ENCODE assay signal across 10 mouse cellular contexts in genomic region chr6:145361109-145361694, GRCm38 (mm10).
DNase-seq lines count a peak whose midpoint lies in the region; ATAC-seq and TF ChIP-seq lines count a peak whose summit lies in the region.
"Had no signal": no experiment of that assay in that cellular context is flagged by ENCODE, and none has a peak within 500 bp of the region (broad histone marks: within the 10 kb centered on the region; RNA-seq: fewer than 3 reads in every experiment).

No protein-coding gene starts in this region.

- no peaks in the 10 kb centered on the region for H3K9me3 ChIP-seq in lung, embryonic 14.5 days (ENCODE audit: low read depth, low read length)
- no peaks in the 10 kb centered on the region for H3K9me3 ChIP-seq in kidney, embryonic 15.5 days (replicated peaks)
- no peaks in the 10 kb centered on the region for H3K9me3 ChIP-seq in liver, embryonic 12.5 days (replicated peaks)
- no peaks in the 10 kb centered on the region for H3K9me3 ChIP-seq in stomach, embryonic 16.5 days (replicated peaks; ENCODE audit: control insufficient read depth, low read length)

- no peaks in the 10 kb centered on the region for H3K27me3 ChIP-seq in lung, embryonic 14.5 days (ENCODE audit: insufficient read depth, low read length)
- no peaks in the 10 kb centered on the region for H3K27me3 ChIP-seq in kidney, embryonic 15.5 days
- no peaks in the 10 kb centered on the region for H3K27me3 ChIP-seq in liver, embryonic 12.5 days (replicated peaks)
- no peaks in the 10 kb centered on the region for H3K27me3 ChIP-seq in stomach, embryonic 16.5 days (ENCODE audit: control insufficient read depth, insufficient read depth, low read length)

- TF ChIP-seq CTCF in lung, embryonic 14.5 days (IDR thresholded peaks at IDR 0.05; ENCODE audit: low read depth) = no peak
- no peak for TF ChIP-seq CTCF in lung, adult 2 months (IDR thresholded peaks at IDR 0.05; ENCODE audit: insufficient read depth, low read length)

- no peak for TF ChIP-seq POLR2A in lung, adult 2 months (IDR thresholded peaks at IDR 0.05; ENCODE audit: borderline replicate concordance, extremely low read depth, low read depth, low read length)

- DNase-seq in lung, embryonic 14.5 days = no peak
- no peak for DNase-seq in lung, adult 2 months
- DNase-seq in thymus, postnatal 0 days (ENCODE audit: low spot score) = no peak
- DNase-seq in right cerebral cortex, postnatal 36 days (ENCODE audit: low spot score in 2 of 2) = no peak
- DNase-seq in adipocyte (ENCODE audit: low spot score) = no peak
- DNase-seq: cerebellum, adult 18-20 months had no signal

- no peak overlapping the region for H3K4me3 ChIP-seq in lung, embryonic 14.5 days (ENCODE audit: low read depth, low read length)
- H3K4me3 ChIP-seq in lung, adult 2 months (replicated peaks; ENCODE audit: extremely low read depth, low read depth, low read length) = no peak overlapping the region
- H3K4me3 ChIP-seq in kidney, embryonic 15.5 days (replicated peaks) = no peak overlapping the region
- H3K4me3 ChIP-seq in liver, embryonic 12.5 days = no peak overlapping the region
- H3K4me3 ChIP-seq in stomach, embryonic 16.5 days (replicated peaks; ENCODE audit: low read length) = no peak overlapping the region

- no peak overlapping the region for H3K4me2 ChIP-seq in lung, embryonic 14.5 days
- no peak overlapping the region for H3K4me2 ChIP-seq in kidney, embryonic 15.5 days
- no peak overlapping the region for H3K4me2 ChIP-seq in liver, embryonic 12.5 days
- no peak overlapping the region for H3K4me2 ChIP-seq in stomach, embryonic 16.5 days (ENCODE audit: low read depth, low read length)

- 55% methylated on average over 12 of the region's 12 CpGs for WGBS in lung, embryonic 14.5 days
- WGBS in lung, adult 2 months = 75% methylated on average over 12 of the region's 12 CpGs
- 70% methylated on average over 12 of the region's 12 CpGs for WGBS in kidney, embryonic 15.5 days
- 52% methylated on average over 12 of the region's 12 CpGs for WGBS in liver, embryonic 12.5 days (ENCODE audit: insufficient replicate concordance)
- 68% methylated on average over 12 of the region's 12 CpGs for WGBS in stomach, embryonic 16.5 days

- peak; percentile 25; the same call in 1 of the 2 replicates for ATAC-seq in lung, embryonic 14.5 days (ENCODE audit: insufficient read depth)
- ATAC-seq in kidney, embryonic 15.5 days (replicated peaks; ENCODE audit: low FRiP score) = peak; percentile 50
- 0 out of 2 replicates have a peak, but pooled peaks have one; percentile 40 for ATAC-seq in liver, embryonic 12.5 days
- ATAC-seq in stomach, embryonic 16.5 days (ENCODE audit: insufficient read depth, low FRiP score) = peak; percentile 69; the same call in 1 of the 2 replicates
- ATAC-seq: midbrain, embryonic 16.5 days had no signal

- H3K36me3 ChIP-seq in lung, embryonic 14.5 days (ENCODE audit: insufficient read depth) = no peaks in the 10 kb centered on the region
- H3K36me3 ChIP-seq in kidney, embryonic 15.5 days = no peaks in the 10 kb centered on the region
- no peaks in the 10 kb centered on the region for H3K36me3 ChIP-seq in liver, embryonic 12.5 days
- no peaks in the 10 kb centered on the region for H3K36me3 ChIP-seq in stomach, embryonic 16.5 days (ENCODE audit: control insufficient read depth, insufficient read depth, low read length)

- H3K9ac ChIP-seq in lung, embryonic 14.5 days = no peak overlapping the region
- no peak overlapping the region for H3K9ac ChIP-seq in kidney, embryonic 15.5 days
- no peak overlapping the region for H3K9ac ChIP-seq in liver, embryonic 12.5 days
- H3K9ac ChIP-seq in stomach, embryonic 16.5 days (ENCODE audit: low read length) = no peak overlapping the region

- no peaks in the 10 kb centered on the region for H3K4me1 ChIP-seq in lung, embryonic 14.5 days (ENCODE audit: insufficient read depth)
- H3K4me1 ChIP-seq in lung, adult 2 months (ENCODE audit: control insufficient read depth, insufficient read depth, low read length) = no peaks in the 10 kb centered on the region; the same call in 1 of the 2 replicates
- peaks cover 15% of the 10 kb centered on the region for H3K4me1 ChIP-seq in kidney, embryonic 15.5 days
- H3K4me1 ChIP-seq in liver, embryonic 12.5 days = peaks cover 7% of the 10 kb centered on the region; the same call in 1 of the 2 replicates
- H3K4me1 ChIP-seq in stomach, embryonic 16.5 days (ENCODE audit: control insufficient read depth, insufficient read depth, low read length) = peaks cover 3% of the 10 kb centered on the region; the same call in 1 of the 2 replicates

- H3K27ac ChIP-seq in lung, embryonic 14.5 days (ENCODE audit: low read depth) = no peak overlapping the region
- H3K27ac ChIP-seq in kidney, embryonic 15.5 days = no peak overlapping the region
- H3K27ac ChIP-seq in liver, embryonic 12.5 days = no peak overlapping the region
- no peak overlapping the region for H3K27ac ChIP-seq in stomach, embryonic 16.5 days (ENCODE audit: low read length)
